Mouse (Mus musculus) heart, embryonic 14.5 days (tissue): ENCODE results near the gene Map4k4. TPM values are rescaled to one million over a fixed set of nuclear protein-coding genes. Genes with fewer than 3 reads are reported as not detected.

Experiments
- ATAC-seq: fragments of 200-750 bp; cut with Nextera tagmentation; 2 replicates; pipeline ENCODE4 v1.8.0; 2017; ENCODE audit warnings: low read depth, moderate TSS enrichment; ENCODE audit not compliant: insufficient number of reproducible peaks, insufficient read depth, low FRiP score
- H3K27ac ChIP-seq, 2 experiments: fragments of 200-500 bp in 1 of 2; fragments of 300-500 bp in 1 of 2; sonication (generic) in 1 of 2; replicated peaks in 1 of 2; 2 replicates each; pipeline ENCODE4 v1.5.1; 2012 to 2014; ENCODE audit warnings: low read depth in 2 of 2, low read length in 2 of 2, control low read depth in 1 of 2, mild to moderate bottlenecking in 1 of 2, mixed read lengths in 1 of 2; ENCODE audit not compliant: control insufficient read depth in 1 of 2, insufficient read depth in 1 of 2
- H3K27me3 ChIP-seq: fragments of 300-500 bp; sonication (generic); 2 replicates; pipeline ENCODE4 v1.6.1; 2014; ENCODE audit warnings: mild to moderate bottlenecking, low read length, control low read depth; ENCODE audit not compliant: control insufficient read depth, insufficient read depth
- H3K36me3 ChIP-seq: fragments of 300-500 bp; sonication (generic); 2 replicates; pipeline ENCODE4 v1.6.1; 2014; ENCODE audit warnings: mild to moderate bottlenecking, control low read depth, low read length, mixed read lengths; ENCODE audit not compliant: control insufficient read depth, insufficient read depth
- H3K4me1 ChIP-seq, 2 experiments: fragments of 200-500 bp in 1 of 2; fragments of 300-500 bp in 1 of 2; sonication (generic) in 1 of 2; 2 replicates each; pipeline ENCODE4 v1.6.1; 2012 to 2014; ENCODE audit warnings: low read length in 2 of 2, control low read depth in 1 of 2, mixed read lengths in 1 of 2; ENCODE audit not compliant: control insufficient read depth in 2 of 2, insufficient read depth in 2 of 2
- H3K4me2 ChIP-seq: fragments of 300-500 bp; sonication (generic); 2 replicates; pipeline ENCODE4 v1.6.1; 2014; ENCODE audit warnings: mild to moderate bottlenecking, low read length
- H3K4me3 ChIP-seq, 2 experiments: fragments of 200-500 bp in 1 of 2; fragments of 300-500 bp in 1 of 2; sonication (generic) in 1 of 2; 2 replicates each; pipeline ENCODE4 v1.5.1; 2012 to 2014; ENCODE audit warnings: low read length in 2 of 2, mild to moderate bottlenecking in 2 of 2, control low read depth in 1 of 2, low read depth in 1 of 2, moderate library complexity in 1 of 2; ENCODE audit not compliant: control insufficient read depth in 1 of 2, insufficient read depth in 1 of 2
- H3K9ac ChIP-seq: fragments of 300-500 bp; sonication (generic); 2 replicates; pipeline ENCODE4 v1.6.1; 2014; ENCODE audit warnings: mild to moderate bottlenecking, low read length
- H3K9me3 ChIP-seq: fragments of 300-500 bp; sonication (generic); 2 replicates; pipeline ENCODE4 v1.6.1; 2016; ENCODE audit warnings: low read length, control low read depth; ENCODE audit not compliant: control insufficient read depth
- WGBS: fragments of 180-500 bp; shearing (Covaris S2); extraction: QIAGEN DNeasy Blood & Tissue Kit; methylation state at CpG from one replicate; pipeline ENCODE4 v1.1.7; 2014; 5-methylcytosine and 5-hydroxymethylcytosine counted together
- polyA plus RNA-seq: library from polyadenylated mRNA; unstranded; fragments of >200 nt; fragmentation: Nextera tagmentation; extraction: Ambion mirVana; gene quantifications from 2 replicates; pipeline ENCODE4 v1.2.1, GENCODE M21; 2014

The Map4k4 gene
- polyA plus RNA-seq, 1 experiment from 2014 or later = 34.5 TPM

DNA sequence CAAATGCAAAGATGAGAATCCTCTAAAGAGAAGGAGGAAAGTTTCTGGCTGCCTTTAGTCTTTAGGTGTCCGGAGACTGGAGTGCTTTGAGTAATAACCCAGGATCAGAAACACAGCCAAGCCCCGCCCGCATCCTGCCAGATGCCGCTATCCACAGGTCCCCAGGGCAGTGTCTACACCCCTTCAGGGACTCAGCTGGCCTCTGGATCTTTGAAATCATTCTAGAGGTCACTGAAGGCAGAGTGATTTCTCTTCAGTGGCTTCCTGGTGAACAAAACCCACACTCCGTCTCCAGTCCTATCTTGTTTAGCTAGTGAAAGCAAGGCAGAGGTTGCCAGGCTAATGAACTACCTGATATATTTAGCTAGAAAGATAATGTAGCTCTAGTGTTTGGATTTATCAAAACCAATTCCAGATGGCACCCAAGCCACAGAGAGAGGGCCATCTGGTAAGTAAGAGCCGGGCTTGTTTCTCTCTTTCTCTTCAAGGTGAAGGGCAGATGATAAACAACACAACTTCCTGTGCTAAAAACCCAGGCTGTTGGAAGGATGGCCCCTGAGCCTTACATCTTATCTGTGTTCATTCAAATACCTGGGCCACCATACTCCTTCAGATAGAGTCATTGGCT lies 32.6 kb upstream of the Map4k4 start:
- Histone ChIP-seq H3K4me1 (peaks cover 33 to 34% of the 10 kb centered on the region in 2 experiments), H3K36me3 (no peaks in the 10 kb centered on the region), H3K4me2 (peak overlapping the region; percentile 35), H3K9me3 (peaks cover 2% of the 10 kb centered on the region; the same call in 1 of the 2 replicates), H3K4me3 (no peak overlapping the region), H3K27ac (peak overlapping the region; percentile 80 to 85), H3K9ac (peak overlapping the region; percentile 54; the same call in 1 of the 2 replicates), H3K27me3 (no peaks in the 10 kb centered on the region)
- peak; percentile 73; the same call in 1 of the 2 replicates for ATAC-seq
- WGBS = 10% methylated on average over 6 of the region's 6 CpGs

DNA sequence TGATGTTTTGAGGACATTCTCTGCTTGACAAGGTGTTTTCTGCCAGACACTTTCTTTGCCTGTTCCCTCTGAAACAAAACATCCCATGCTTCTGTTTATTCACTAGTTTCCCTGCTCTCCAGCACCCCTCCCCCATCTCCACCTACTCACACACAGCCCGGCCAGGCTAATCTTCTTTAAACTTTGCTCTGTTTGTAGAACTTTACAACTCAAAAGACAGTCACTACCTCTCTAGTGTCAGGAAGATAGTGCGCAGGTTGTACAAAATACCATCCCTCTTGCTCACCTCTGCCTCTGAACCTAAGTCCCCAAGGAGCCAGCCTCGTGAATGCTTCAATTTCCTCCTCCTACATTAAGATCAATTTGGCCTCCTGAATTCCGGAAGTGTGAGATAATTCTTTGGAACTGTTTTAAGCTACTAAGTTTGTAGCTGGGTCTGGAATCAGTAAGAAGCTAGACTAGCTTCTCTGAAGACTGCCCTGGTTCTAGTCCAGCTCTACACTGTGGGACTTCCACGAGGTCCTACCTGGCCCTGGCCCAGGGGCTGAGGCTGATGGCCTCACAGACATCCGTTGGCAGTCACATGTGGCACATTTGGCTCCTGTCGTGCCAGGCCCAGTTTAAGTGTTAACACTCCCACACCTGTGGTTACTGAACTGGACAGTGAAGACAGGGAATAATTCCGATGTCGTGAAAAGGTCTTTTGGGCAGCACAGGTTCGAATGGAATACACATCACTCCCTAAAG lies 31.7 kb upstream of the Map4k4 start:
- 45% methylated on average over 10 of the region's 10 CpGs for WGBS
- H3K27me3 ChIP-seq = no peaks in the 10 kb centered on the region
- H3K36me3 ChIP-seq = no peaks in the 10 kb centered on the region
- peaks cover 33 to 34% of the 10 kb centered on the region in 2 experiments for H3K4me1 ChIP-seq
- ATAC-seq = no peak
- peaks cover 2% of the 10 kb centered on the region; the same call in 1 of the 2 replicates for H3K9me3 ChIP-seq
- H3K4me3 ChIP-seq = no peak overlapping the region
- no peak overlapping the region for H3K9ac ChIP-seq
- no peak overlapping the region for H3K4me2 ChIP-seq
- peak overlapping the region; percentile 53 to 85 for H3K27ac ChIP-seq

DNA sequence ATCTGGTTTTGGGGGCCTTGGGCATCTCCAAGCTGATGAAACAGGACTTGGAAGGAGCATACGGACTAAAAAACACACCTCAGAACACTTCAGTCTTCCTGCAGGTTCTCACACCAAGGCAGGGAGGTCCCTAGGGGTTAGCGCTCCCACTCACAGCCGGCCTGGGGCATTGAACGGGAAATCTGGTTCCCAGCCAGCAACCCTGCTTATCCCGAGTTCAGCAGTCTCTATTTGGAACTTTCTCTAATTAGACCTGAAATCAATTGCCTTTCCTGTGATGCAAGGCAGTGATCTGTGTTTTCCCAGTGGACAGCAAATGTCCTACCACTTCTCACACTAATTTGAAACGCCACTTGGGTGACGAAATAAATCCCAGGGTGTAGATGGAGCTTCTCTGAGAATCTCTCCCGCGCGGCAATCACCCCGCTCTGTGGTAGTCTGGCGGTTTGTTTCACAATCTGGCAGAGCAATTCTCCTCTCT lies 31.0 kb upstream of the Map4k4 start:
- Histone ChIP-seq H3K4me1 (peaks cover 33 to 34% of the 10 kb centered on the region in 2 experiments), H3K27ac (0 out of 4 replicates have a peak overlapping the region, but pooled peaks of 1 of the 2 experiments have one; percentile 85), H3K27me3 (no peaks in the 10 kb centered on the region), H3K4me3 (no peak overlapping the region), H3K36me3 (no peaks in the 10 kb centered on the region), H3K9ac (no peak overlapping the region), H3K9me3 (peaks cover 2% of the 10 kb centered on the region; the same call in 1 of the 2 replicates), H3K4me2 (0 out of 2 replicates have a peak overlapping the region, but pooled peaks have one; percentile 15)
- 52% methylated on average over 12 of the region's 12 CpGs for WGBS
- no peak for ATAC-seq

DNA sequence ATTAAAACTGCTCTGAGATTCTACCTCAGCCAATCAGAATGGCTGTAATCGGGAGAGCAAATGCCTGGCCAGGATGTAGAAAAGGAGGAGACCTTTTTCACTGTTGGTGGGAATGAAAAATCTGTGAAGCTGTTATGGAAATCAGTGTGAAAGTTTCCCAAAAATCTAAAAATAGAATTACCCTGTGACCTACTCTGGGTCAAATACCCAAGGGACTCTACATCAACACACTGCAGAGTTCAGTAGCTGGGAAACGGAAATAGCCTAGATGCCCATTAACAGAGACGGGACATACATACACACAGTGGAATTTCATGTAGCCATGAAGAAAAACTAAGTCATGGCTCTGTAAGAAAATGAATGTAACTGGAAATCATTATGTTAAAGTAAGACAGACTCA lies 22.7 kb upstream of the Map4k4 start:
- no peak overlapping the region for H3K4me2 ChIP-seq
- H3K36me3 ChIP-seq = no peaks in the 10 kb centered on the region
- H3K9ac ChIP-seq = no peak overlapping the region
- H3K27ac ChIP-seq = 0 out of 4 replicates have a peak overlapping the region, but pooled peaks of 1 of the 2 experiments have one; percentile 27
- no peaks in the 10 kb centered on the region for H3K9me3 ChIP-seq
- H3K4me1 ChIP-seq = peaks cover 3 to 7% of the 10 kb centered on the region in 2 experiments; a peak in 2 of 4 replicates
- WGBS = 25% methylated on average over 3 of the region's 3 CpGs
- no peak for ATAC-seq
- H3K4me3 ChIP-seq = no peak overlapping the region
- no peaks in the 10 kb centered on the region for H3K27me3 ChIP-seq

DNA sequence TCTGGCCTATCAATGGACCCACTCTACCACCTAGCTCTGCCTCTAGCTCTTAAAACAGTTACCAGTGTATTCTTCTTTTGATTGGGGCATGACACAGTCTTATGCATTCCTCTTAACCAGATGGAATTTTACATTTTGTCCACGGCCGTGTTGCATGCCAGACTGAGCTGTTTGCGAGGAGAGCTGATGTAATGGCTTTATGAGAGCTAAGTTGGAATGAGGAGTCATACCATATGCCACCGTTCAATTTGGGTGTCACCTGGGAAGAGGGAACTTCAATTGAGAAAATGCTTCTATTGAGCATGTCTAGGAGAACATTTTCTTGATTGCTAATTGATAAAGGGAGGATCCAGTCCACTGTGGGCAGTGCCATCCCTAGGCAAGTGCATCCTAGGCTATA lies 18.2 kb upstream of the Map4k4 start:
- Histone ChIP-seq H3K27ac (no peak overlapping the region), H3K4me2 (no peak overlapping the region), H3K27me3 (no peaks in the 10 kb centered on the region), H3K36me3 (no peaks in the 10 kb centered on the region), H3K4me3 (no peak overlapping the region), H3K9me3 (no peaks in the 10 kb centered on the region), H3K9ac (no peak overlapping the region), H3K4me1 (peaks cover 3 to 7% of the 10 kb centered on the region in 2 experiments; a peak in 2 of 4 replicates)
- 81% methylated on average over 4 of the region's 4 CpGs for WGBS
- no peak for ATAC-seq

DNA sequence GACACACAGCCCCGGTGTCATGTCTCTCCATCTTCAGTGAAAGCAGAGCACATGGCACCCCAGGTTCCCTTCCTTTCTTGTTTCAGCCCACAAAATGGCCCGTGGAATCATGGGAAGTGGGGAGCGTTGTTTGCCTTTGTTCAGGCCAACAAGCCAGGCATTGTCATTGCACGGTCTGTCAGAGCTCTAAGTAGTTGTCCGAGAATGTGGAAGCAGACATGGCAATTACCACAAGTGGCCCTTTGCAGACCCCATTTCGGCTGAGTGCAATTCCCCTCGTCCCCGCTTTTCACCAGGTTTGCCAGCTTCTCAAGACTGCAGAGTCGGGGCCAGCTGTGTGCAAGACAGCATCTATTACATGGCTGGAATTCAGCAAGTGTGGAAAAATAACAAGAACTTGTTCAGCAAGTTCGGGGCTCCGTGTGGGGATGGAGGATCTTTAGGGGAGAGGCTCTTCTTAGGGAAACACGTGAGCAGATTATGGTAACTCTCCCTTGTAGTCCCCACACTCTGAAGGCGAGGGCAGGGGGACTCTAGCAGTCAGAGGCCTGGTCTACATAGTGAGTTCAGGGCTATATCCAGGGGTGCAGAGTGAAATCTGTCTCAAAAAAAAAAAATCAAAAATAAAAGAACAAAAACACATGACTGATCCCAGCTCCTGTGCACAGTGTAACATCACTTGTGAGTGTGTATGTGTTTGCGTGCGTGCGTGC lies 15.8 kb upstream of the Map4k4 start:
- no peak for ATAC-seq
- Histone ChIP-seq H3K4me2 (no peak overlapping the region), H3K9me3 (no peaks in the 10 kb centered on the region), H3K36me3 (no peaks in the 10 kb centered on the region), H3K27ac (no peak overlapping the region), H3K9ac (no peak overlapping the region), H3K4me1 (peaks cover 2 to 3% of the 10 kb centered on the region in 2 experiments; a peak in 2 of 4 replicates), H3K4me3 (no peak overlapping the region), H3K27me3 (no peaks in the 10 kb centered on the region)
- 69% methylated on average over 16 of the region's 16 CpGs for WGBS

DNA sequence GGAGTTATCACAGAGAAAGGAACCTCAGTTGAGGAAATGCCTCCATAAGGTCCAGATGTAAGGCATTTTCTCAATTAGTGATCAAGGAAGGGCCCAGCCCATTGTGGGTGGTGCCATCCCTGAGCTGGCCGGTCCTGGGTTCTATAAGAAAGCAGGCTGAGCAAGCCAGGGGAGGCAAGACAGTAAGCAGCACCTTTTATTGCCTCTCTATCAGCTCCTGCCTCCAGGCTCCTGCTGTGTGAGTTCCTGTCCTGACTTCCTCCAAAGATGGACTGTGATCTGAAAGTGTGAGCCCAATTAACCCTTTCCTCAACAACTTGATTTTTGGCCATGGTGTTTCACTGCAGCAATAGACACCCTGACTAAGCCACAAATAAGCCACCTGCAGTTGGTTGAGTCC lies 12.7 kb upstream of the Map4k4 start:
- Histone ChIP-seq H3K27ac (no peak overlapping the region), H3K4me1 (peaks cover 2 to 3% of the 10 kb centered on the region in 2 experiments; a peak in 2 of 4 replicates), H3K9ac (no peak overlapping the region), H3K36me3 (no peaks in the 10 kb centered on the region), H3K4me2 (no peak overlapping the region), H3K9me3 (no peaks in the 10 kb centered on the region), H3K27me3 (no peaks in the 10 kb centered on the region), H3K4me3 (no peak overlapping the region)
- WGBS = 5% methylated on average over 1 of the region's 1 CpGs
- ATAC-seq = no peak
